Mouse (Mus musculus) liver, embryonic 14.5 days (tissue): ENCODE results near the gene Actb. TPM values are rescaled to one million over a fixed set of nuclear protein-coding genes. Genes with fewer than 3 reads are reported as not detected.
A peak's percentile ranks its signal among the peaks of the same experiment; 100 is the strongest.

Source experiments
- ATAC-seq: fragments of 200-750 bp; cut with Nextera tagmentation; 2 replicates; pipeline ENCODE4 v1.8.0; 2017; ENCODE audit warnings: moderate number of reproducible peaks, mild to moderate bottlenecking, moderate library complexity; ENCODE audit not compliant: insufficient read depth
- DNase-seq, 3 experiments: peaks; one replicate each; pipeline ENCODE4 v3.0.0-alpha.2; 2012 to 2013; ENCODE audit warnings: low read depth in 3 of 3, low spot score in 3 of 3
- H3K27ac ChIP-seq: fragments of 300-500 bp; sonication (generic); 2 replicates; pipeline ENCODE4 v1.5.1; 2014; ENCODE audit warnings: moderate library complexity, mild to moderate bottlenecking, control low read depth, inconsistent platforms
- H3K27me3 ChIP-seq: fragments of 300-500 bp; sonication (generic); 2 replicates; pipeline ENCODE4 v1.6.1; 2014; ENCODE audit warnings: mild to moderate bottlenecking, low read length, moderate library complexity; ENCODE audit not compliant: control insufficient read depth, insufficient read depth
- H3K36me3 ChIP-seq: fragments of 300-500 bp; sonication (generic); replicated peaks from 2 replicates; pipeline ENCODE4 v1.6.1; 2014; ENCODE audit warnings: low read depth; ENCODE audit not compliant: control insufficient read depth, insufficient read depth
- H3K4me1 ChIP-seq, 2 experiments: fragments of 200-500 bp in 1 of 2; fragments of 300-500 bp in 1 of 2; sonication (generic) in 1 of 2; replicated peaks; 2 replicates each; pipeline ENCODE4 v1.6.1; 2012 to 2014; ENCODE audit warnings: antibody characterized with exemption in 1 of 2, inconsistent platforms in 1 of 2, low read length in 1 of 2; ENCODE audit not compliant: control insufficient read depth in 2 of 2, insufficient read depth in 2 of 2
- H3K4me2 ChIP-seq: fragments of 300-500 bp; sonication (generic); 2 replicates; pipeline ENCODE4 v1.6.1; 2014; ENCODE audit warnings: low read depth, mild to moderate bottlenecking, control low read depth, moderate library complexity
- H3K4me3 ChIP-seq, 2 experiments: fragments of 200-500 bp in 1 of 2; fragments of 300-500 bp in 1 of 2; sonication (generic) in 1 of 2; 2 replicates each; pipeline ENCODE4 v1.5.1; 2012 to 2014; ENCODE audit warnings: low read depth in 2 of 2, low read length in 2 of 2, mild to moderate bottlenecking in 2 of 2, control low read depth in 1 of 2, inconsistent platforms in 1 of 2, moderate library complexity in 1 of 2; ENCODE audit not compliant: insufficient read depth in 1 of 2
- H3K9ac ChIP-seq: fragments of 300-500 bp; sonication (generic); replicated peaks from 2 replicates; pipeline ENCODE4 v1.6.1; 2014; ENCODE audit warnings: mild to moderate bottlenecking, control low read depth, moderate library complexity
- H3K9me3 ChIP-seq: fragments of 300-500 bp; sonication (generic); 2 replicates; pipeline ENCODE4 v1.6.1; 2016; ENCODE audit warnings: low read length, mixed read lengths; ENCODE audit not compliant: control insufficient read depth
- CTCF ChIP-seq: IDR thresholded peaks from 2 replicates; pipeline ENCODE4 v1.5.1; 2016; ENCODE audit warnings: antibody characterized with exemption, low read depth, control low read depth
- EP300 ChIP-seq: IDR thresholded peaks from 2 replicates; pipeline ENCODE4 v1.6.1; 2016; ENCODE audit warnings: antibody characterized with exemption, low read depth
- WGBS: fragments of 180-500 bp; shearing (Covaris S2); extraction: QIAGEN DNeasy Blood & Tissue Kit; methylation state at CpG from one replicate; pipeline ENCODE4 v1.1.7; 2014; ENCODE audit not compliant: insufficient replicate concordance; 5-methylcytosine and 5-hydroxymethylcytosine counted together
- polyA plus RNA-seq, 2 experiments: library from polyadenylated mRNA; depleted of rRNA in 1 of 2; stranded (reverse) in 1 of 2; unstranded in 1 of 2; fragments of >200 nt; fragmentation: Nextera tagmentation in 1 of 2; extraction: Ambion mirVana in 1 of 2; gene quantifications; 2 replicates each; pipeline versions ENCODE4 v1.2.1 to v1.2.3; 2012 to 2014

Actb gene
- polyA plus RNA-seq, 2 experiments = 920 to 7,802 TPM

DNA sequence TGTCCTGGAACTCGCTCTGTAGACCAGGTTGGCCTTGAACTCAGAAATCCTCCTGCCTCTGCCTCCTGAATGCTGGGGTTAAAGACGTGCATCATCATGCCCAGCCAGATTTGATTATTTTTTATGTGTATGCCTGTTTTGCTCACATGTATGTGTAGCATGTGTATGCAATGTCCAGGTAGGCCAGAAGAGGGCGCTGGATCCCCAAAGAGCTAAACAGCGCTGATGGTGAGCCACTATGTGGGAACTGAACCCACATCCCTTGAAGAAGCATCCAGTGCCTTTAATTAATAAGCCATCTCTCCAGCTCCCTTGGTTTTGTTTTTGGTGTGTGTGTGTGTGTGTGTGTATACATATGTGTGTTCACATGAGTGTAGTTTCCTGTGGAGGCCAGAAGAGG, 50.1 kb downstream of the Actb start:
- Histone ChIP-seq H3K9ac (no peak overlapping the region), H3K27ac (no peak overlapping the region), H3K36me3 (no peaks in the 10 kb centered on the region), H3K4me3 (no peak overlapping the region), H3K9me3 (no peaks in the 10 kb centered on the region), H3K4me1 (peaks cover 0 to 5% of the 10 kb centered on the region in 2 experiments; a peak in 1 of 4 replicates), H3K27me3 (no peaks in the 10 kb centered on the region), H3K4me2 (no peak overlapping the region)
- TF ChIP-seq EP300 (no peak), CTCF (peak; percentile 51)
- no peak for DNase-seq
- no peak for ATAC-seq
- 68% methylated on average over 4 of the region's 4 CpGs for WGBS

DNA sequence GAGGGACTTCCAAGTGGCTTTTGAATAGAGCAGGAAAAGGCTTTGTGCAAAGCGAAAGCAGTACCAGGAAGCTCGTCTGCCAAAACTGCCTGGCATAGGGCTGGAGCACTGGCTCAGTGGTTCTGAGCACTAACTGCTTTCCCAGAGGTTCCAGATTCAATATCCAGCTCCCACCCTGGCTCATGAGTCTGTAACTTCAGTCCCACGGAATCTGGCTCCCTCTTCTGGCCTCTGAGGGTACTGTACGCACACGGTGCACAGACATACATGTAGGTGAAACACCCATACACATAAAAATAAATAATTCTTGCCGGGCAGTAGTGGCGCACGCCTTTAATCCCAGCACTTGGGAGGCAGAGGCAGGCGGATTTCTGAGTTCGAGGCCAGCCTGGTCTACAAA, 51.7 kb downstream of the Actb start:
- H3K9ac ChIP-seq = no peak overlapping the region
- no peak overlapping the region for H3K4me3 ChIP-seq
- H3K9me3 ChIP-seq = no peaks in the 10 kb centered on the region
- H3K4me1 ChIP-seq = peaks cover 0 to 5% of the 10 kb centered on the region in 2 experiments; a peak in 1 of 4 replicates
- H3K27me3 ChIP-seq = no peaks in the 10 kb centered on the region
- no peak overlapping the region for H3K4me2 ChIP-seq
- 66% methylated on average over 10 of the region's 10 CpGs for WGBS
- no peak overlapping the region for H3K27ac ChIP-seq
- DNase-seq (peak; percentile 28 to 29 (median 29)), ATAC-seq (no peak)
- TF ChIP-seq CTCF (peak; percentile 77), EP300 (no peak)
- H3K36me3 ChIP-seq = no peaks in the 10 kb centered on the region

- no peak overlapping the region for H3K4me3 ChIP-seq
- H3K36me3 ChIP-seq = no peaks in the 10 kb centered on the region
- H3K4me1 ChIP-seq = peaks cover 0 to 5% of the 10 kb centered on the region in 2 experiments; a peak in 1 of 4 replicates
- H3K4me2 ChIP-seq = no peak overlapping the region
- TF ChIP-seq EP300 (no peak), CTCF (no peak)
- 43% methylated on average over 6 of the region's 6 CpGs for WGBS
- no peaks in the 10 kb centered on the region for H3K27me3 ChIP-seq
- no peaks in the 10 kb centered on the region for H3K9me3 ChIP-seq
- no peak overlapping the region for H3K9ac ChIP-seq
- peak; percentile 77 for ATAC-seq
- DNase-seq = no peak
- H3K27ac ChIP-seq = no peak overlapping the region
Observed at GRCm38 (mm10) chr5:142853585-142853984, 53.0 kb downstream of the Actb start.

Other genes with a start within 250 kb of the Actb start
- 0.04 and 0.21 TPM in 2 replicates for gene Slc29a4, start 214.2 kb downstream of the Actb start, polyA plus RNA-seq (2012; rRNA removed)
- gene Slc29a4, start 214.2 kb downstream of the Actb start, polyA plus RNA-seq (2014; fragmentation: Nextera tagmentation; extraction: Ambion mirVana) = 0.04 and 0.24 TPM in 2 replicates
- gene Tnrc18, start 89.1 kb downstream of the Actb start, polyA plus RNA-seq (2012; rRNA removed) = 2.3 and 2.8 TPM in 2 replicates
- gene Tnrc18, start 89.1 kb downstream of the Actb start, polyA plus RNA-seq (2014; fragmentation: Nextera tagmentation; extraction: Ambion mirVana) = 2.9 and 3.4 TPM in 2 replicates
- gene Fbxl18, start 11.3 kb downstream of the Actb start, polyA plus RNA-seq (2012; rRNA removed) = 1.9 and 2.2 TPM in 2 replicates
- gene Fbxl18, start 11.3 kb downstream of the Actb start, polyA plus RNA-seq (2014; fragmentation: Nextera tagmentation; extraction: Ambion mirVana) = 1.6 and 2.0 TPM in 2 replicates
- 21.1 and 25.3 TPM in 2 replicates for gene Fscn1, start 53.6 kb upstream of the Actb start, polyA plus RNA-seq (2012; rRNA removed)
- gene Fscn1, start 53.6 kb upstream of the Actb start, polyA plus RNA-seq (2014; fragmentation: Nextera tagmentation; extraction: Ambion mirVana) = 19.3 and 21.4 TPM in 2 replicates
- 8.7 and 9.7 TPM in 2 replicates for gene Rnf216, start 206.2 kb upstream of the Actb start, polyA plus RNA-seq (2012; rRNA removed)
- 10.8 and 12.3 TPM in 2 replicates for gene Rnf216, start 206.2 kb upstream of the Actb start, polyA plus RNA-seq (2014; fragmentation: Nextera tagmentation; extraction: Ambion mirVana)
- gene Olfr718-ps1, start 240.8 kb upstream of the Actb start, polyA plus RNA-seq (2012; rRNA removed) = not detected in 2 replicates
- not detected in 2 replicates for gene Olfr718-ps1, start 240.8 kb upstream of the Actb start, polyA plus RNA-seq (2014; fragmentation: Nextera tagmentation; extraction: Ambion mirVana)